8 mouse cellular contexts compared by ENCODE assay signal in the genomic region with DNA sequence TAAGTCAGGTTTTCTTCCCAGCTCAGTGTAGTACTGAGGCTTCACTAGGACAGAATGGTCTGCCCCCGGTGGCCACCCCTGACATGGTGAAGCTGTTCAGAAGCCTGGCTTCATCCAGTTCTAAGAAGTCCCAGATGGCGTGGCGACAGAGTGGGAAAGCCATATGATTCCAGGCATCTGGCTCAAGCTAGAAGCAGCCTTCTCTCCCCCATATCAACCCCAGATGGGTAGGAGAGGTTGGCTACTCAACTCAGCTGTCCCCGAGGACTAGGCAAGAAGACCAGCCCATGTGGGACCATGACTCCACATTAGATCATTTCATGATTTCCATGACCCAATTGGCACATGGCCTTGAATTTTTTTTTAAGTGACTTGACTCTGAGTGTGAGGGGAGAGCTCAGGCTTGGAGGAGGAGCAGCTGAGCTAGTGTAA. TPM values are rescaled to one million over a fixed set of nuclear protein-coding genes. Genes with fewer than 3 reads are reported as not detected.
DNase-seq lines count a peak whose midpoint lies in the region; ATAC-seq and TF ChIP-seq lines count a peak whose summit lies in the region.

No protein-coding gene starts in this region.

- no peaks in the 10 kb centered on the region for H3K9me3 ChIP-seq in kidney, postnatal 0 days (replicated peaks; ENCODE audit: low read length)
- peaks cover 6% of the 10 kb centered on the region for H3K9me3 ChIP-seq in E14TG2a.4 (ENCODE audit: low read length)
- H3K9me3 ChIP-seq in heart, embryonic 12.5 days (replicated peaks): no peaks in the 10 kb centered on the region

- H3K27me3 ChIP-seq in kidney, postnatal 0 days (ENCODE audit: insufficient read depth, low read length): no peaks in the 10 kb centered on the region
- no peaks in the 10 kb centered on the region for H3K27me3 ChIP-seq in E14TG2a.4 (ENCODE audit: insufficient read depth, low read length)
- no peaks in the 10 kb centered on the region for H3K27me3 ChIP-seq in heart, embryonic 12.5 days (replicated peaks)

- H3K36me3 ChIP-seq in kidney, postnatal 0 days (ENCODE audit: insufficient read depth, low read length): peaks cover 25% of the 10 kb centered on the region
- H3K36me3 ChIP-seq in E14TG2a.4 (ENCODE audit: insufficient read depth, low read length): no peaks in the 10 kb centered on the region
- H3K36me3 ChIP-seq in heart, embryonic 12.5 days: peaks cover 57% of the 10 kb centered on the region

- no peak overlapping the region for H3K27ac ChIP-seq in kidney, postnatal 0 days
- no peak overlapping the region for H3K27ac ChIP-seq in heart, embryonic 12.5 days (ENCODE audit: poor library complexity, severe bottlenecking)

- 68% methylated on average over 4 of the region's 4 CpGs for WGBS in kidney, postnatal 0 days
- WGBS in heart, embryonic 12.5 days: 70% methylated on average over 4 of the region's 4 CpGs

- H3K4me1 ChIP-seq in kidney, postnatal 0 days (replicated peaks; ENCODE audit: insufficient read depth, low read length): no peaks in the 10 kb centered on the region
- H3K4me1 ChIP-seq in E14TG2a.4 (replicated peaks; ENCODE audit: low read depth, low read length): no peaks in the 10 kb centered on the region
- no peaks in the 10 kb centered on the region; the same call in 1 of the 2 replicates for H3K4me1 ChIP-seq in heart, embryonic 12.5 days (replicated peaks)

- no peak; the same call in 1 of the 2 replicates for ATAC-seq in kidney, postnatal 0 days (replicated peaks; ENCODE audit: low FRiP score, low read depth)
- ATAC-seq in heart, embryonic 12.5 days (ENCODE audit: insufficient number of reproducible peaks, low FRiP score): 0 out of 2 replicates have a peak, but pooled peaks have one; percentile 22

- H3K4me2 ChIP-seq in kidney, postnatal 0 days (ENCODE audit: low read length): no peak overlapping the region
- H3K4me2 ChIP-seq in heart, embryonic 12.5 days: no peak overlapping the region

- H3K9ac ChIP-seq in kidney, postnatal 0 days (ENCODE audit: low read depth, low read length): no peak overlapping the region
- no peak overlapping the region for H3K9ac ChIP-seq in heart, embryonic 12.5 days

- H3K4me3 ChIP-seq in kidney, postnatal 0 days (replicated peaks; ENCODE audit: low read depth, low read length): no peak overlapping the region
- H3K4me3 ChIP-seq in E14TG2a.4 (replicated peaks; ENCODE audit: low read length): no peak overlapping the region
- H3K4me3 ChIP-seq in heart, embryonic 12.5 days: no peak overlapping the region

- peak; percentile 58; the same call in 1 of the 2 replicates for TF ChIP-seq CTCF in kidney, postnatal 0 days (IDR thresholded peaks at IDR 0.05; ENCODE audit: low read depth)
- TF ChIP-seq CTCF in E14TG2a.4 (conservative IDR thresholded peaks at IDR 0.05; ENCODE audit: low read length): peak; percentile 25; the same call in 1 of the 2 replicates

- DNase-seq in adrenal gland, adult 2 months: peak; percentile 78
- DNase-seq in adrenal gland, postnatal 4 days (ENCODE audit: low spot score in 2 of 2): no peak
- DNase-seq in kidney, postnatal 0 days (ENCODE audit: low spot score): peak; percentile 46
- no peak for DNase-seq in kidney, adult 9 months
- DNase-seq in right cerebral cortex, postnatal 10 days (ENCODE audit: low spot score in 2 of 2): no peak
- no peak for DNase-seq in urinary bladder, postnatal 36 days (ENCODE audit: low spot score in 2 of 2)

RNA-seq across cellular contexts. Expression of a gene that starts 27.5 kb away (rescaled TPM):
- 1 to 10 TPM; 5.2 to 7.4 TPM for total RNA-seq in adrenal gland, adult 2 months (2021)
- polyA plus RNA-seq in adrenal gland, adult 2 months (2012; rRNA removed): 3.0 and 3.4 TPM in 2 replicates
- 10 to 100 TPM; 23.4 to 29.2 TPM for total RNA-seq in adrenal gland, postnatal 4 days (2021)
- polyA plus RNA-seq in kidney, postnatal 0 days (2015; fragmentation: Nextera tagmentation; extraction: Ambion mirVana): 6.6 TPM in 2 replicates
- polyA plus RNA-seq in heart, embryonic 12.5 days (2016; fragmentation: Nextera tagmentation; extraction: Ambion mirVana): 16.5 and 17.6 TPM in 2 replicates

Comparison
In these comparisons a context has a peak if more than half of its experiments do, and no peak if none do; other contexts are left out.
1. DNase-seq: peak in adrenal gland, adult 2 months (single experiment) and kidney, postnatal 0 days (single experiment); none in adrenal gland, postnatal 4 days (0 of 2), kidney, adult 9 months (single experiment), right cerebral cortex, postnatal 10 days (0 of 2) and urinary bladder, postnatal 36 days (0 of 2).